Mouse (Mus musculus) NIH3T3 (cell line): ENCODE data around the gene Ttc7.

Experiments used
- DNase-seq: peaks from one replicate; pipeline ENCODE4 v3.0.0-alpha.2; 2012; ENCODE audit warnings: low read depth

Ttc7 gene

GRCm38 (mm10) chr17:87339122-87339521 is 56.4 kb downstream of the Ttc7 start:
- DNase-seq: no peak

GRCm38 (mm10) chr17:87343060-87343703 is 60.5 kb downstream of the Ttc7 start:
- no peak for DNase-seq

GRCm38 (mm10) chr17:87344441-87345251 is 62.0 kb downstream of the Ttc7 start:
- DNase-seq: no peak

GRCm38 (mm10) chr17:87345252-87345593 is 62.5 kb downstream of the Ttc7 start:
- no peak for DNase-seq

GRCm38 (mm10) chr17:87348353-87348752 is 65.7 kb downstream of the Ttc7 start:
- no peak for DNase-seq

- peak; percentile 20 for DNase-seq
Measured at GRCm38 (mm10) chr17:87349069-87349468, 66.4 kb downstream of the Ttc7 start.

- no peak for DNase-seq
Measured at GRCm38 (mm10) chr17:87349575-87349974, 66.9 kb downstream of the Ttc7 start.

GRCm38 (mm10) chr17:87350471-87351240 is 68.0 kb downstream of the Ttc7 start:
- peak; percentile 70 for DNase-seq

GRCm38 (mm10) chr17:87351241-87352105 is 68.8 kb downstream of the Ttc7 start:
- no peak for DNase-seq

- DNase-seq: no peak
Measured at GRCm38 (mm10) chr17:87352106-87352897, 69.6 kb downstream of the Ttc7 start.

GRCm38 (mm10) chr17:87352898-87353225 is 70.2 kb downstream of the Ttc7 start:
- DNase-seq: no peak

GRCm38 (mm10) chr17:87353745-87354320 is 71.1 kb downstream of the Ttc7 start:
- DNase-seq: peak; percentile 28

- DNase-seq: no peak
Measured at GRCm38 (mm10) chr17:87355456-87355855, 72.8 kb downstream of the Ttc7 start.

- no peak for DNase-seq
Measured at GRCm38 (mm10) chr17:87356261-87356660, 73.6 kb downstream of the Ttc7 start.

- no peak for DNase-seq
Measured at GRCm38 (mm10) chr17:87357506-87357905, 74.8 kb downstream of the Ttc7 start.

GRCm38 (mm10) chr17:87361132-87361531 is 78.4 kb downstream of the Ttc7 start:
- DNase-seq: no peak

- DNase-seq: no peak
Measured at GRCm38 (mm10) chr17:87364108-87364507, 81.4 kb downstream of the Ttc7 start.

GRCm38 (mm10) chr17:87365268-87365667 is 82.6 kb downstream of the Ttc7 start:
- DNase-seq: no peak

GRCm38 (mm10) chr17:87366520-87366919 is 83.8 kb downstream of the Ttc7 start:
- no peak for DNase-seq

- DNase-seq: no peak
Measured at GRCm38 (mm10) chr17:87367228-87367627, 84.5 kb downstream of the Ttc7 start.

- peak; percentile 69 for DNase-seq
Measured at GRCm38 (mm10) chr17:87367640-87368039, 85.0 kb downstream of the Ttc7 start.
